Mouse (Mus musculus) 416B (cell line): ENCODE data around the gene Lrig1.

Experiments
- DNase-seq: peaks from one replicate; pipeline ENCODE4 v3.0.0; 2011; ENCODE audit warnings: low read depth

Gene Lrig1

DNA sequence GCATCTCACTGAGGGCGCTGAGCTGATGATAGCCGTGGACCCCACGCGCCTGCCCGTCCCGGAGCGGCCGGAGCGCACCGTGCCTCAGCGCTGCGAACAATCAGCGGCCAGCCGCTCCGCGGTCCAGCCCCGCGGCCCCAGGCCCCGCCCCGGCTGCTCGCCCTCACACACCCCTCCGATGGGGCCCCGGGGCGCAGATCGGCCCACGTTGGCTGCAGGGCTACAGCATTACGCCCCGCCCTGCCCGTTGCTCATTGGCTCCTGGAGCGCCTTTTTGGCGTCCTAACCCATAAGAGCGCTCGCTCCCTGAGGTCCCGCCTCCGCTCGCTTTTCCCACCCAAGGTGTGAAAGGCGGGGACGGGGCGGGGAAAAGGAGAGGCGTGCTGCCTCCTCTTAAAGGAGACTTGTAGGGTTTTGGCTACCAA, at the start of gene Lrig1:
TSS of gene Lrig1 (minus strand) at position 92 of the 425 bp plus-strand sequence.
- no peak for DNase-seq

DNA sequence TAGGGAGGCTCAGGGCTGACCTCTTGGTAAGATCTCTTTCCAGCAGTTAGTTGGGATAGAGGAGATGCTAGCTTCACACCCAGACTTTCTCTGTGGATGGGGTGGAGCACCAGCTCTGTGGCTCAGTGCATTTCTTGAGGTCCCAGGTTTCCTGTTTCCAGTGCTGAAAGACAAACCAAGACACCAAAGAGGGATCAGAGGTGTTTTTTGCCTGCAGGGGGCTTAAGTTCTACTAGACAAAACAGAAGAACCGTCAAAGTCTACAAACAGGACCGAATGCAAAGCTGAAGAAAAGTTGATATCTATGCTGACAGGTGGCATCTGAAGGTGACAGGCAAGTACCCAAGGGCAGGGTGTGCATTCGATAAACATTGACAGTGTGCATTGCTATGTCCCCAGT, 49.7 kb upstream of the Lrig1 start:
- DNase-seq: no peak

DNA sequence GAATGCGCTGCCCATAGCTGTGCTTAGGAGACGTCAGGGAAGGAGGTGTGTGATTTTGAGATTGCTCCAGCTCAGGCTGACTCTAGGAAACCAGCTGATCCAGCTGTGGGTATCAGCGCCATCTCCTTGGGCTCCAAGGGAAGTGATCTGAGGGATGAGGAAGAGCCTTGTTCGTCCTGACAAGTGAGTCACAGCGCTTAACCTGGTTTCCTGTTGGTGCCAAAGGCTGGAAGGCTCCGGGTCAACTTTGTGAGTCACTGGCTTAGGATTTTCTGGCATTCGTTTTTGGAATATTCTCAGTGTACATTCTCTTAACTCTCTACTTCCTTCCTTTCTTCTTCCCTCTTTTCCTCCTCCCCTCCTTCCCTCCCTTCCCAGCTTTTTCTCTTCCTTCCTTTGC, 48.4 kb upstream of the Lrig1 start:
- DNase-seq: no peak

DNA sequence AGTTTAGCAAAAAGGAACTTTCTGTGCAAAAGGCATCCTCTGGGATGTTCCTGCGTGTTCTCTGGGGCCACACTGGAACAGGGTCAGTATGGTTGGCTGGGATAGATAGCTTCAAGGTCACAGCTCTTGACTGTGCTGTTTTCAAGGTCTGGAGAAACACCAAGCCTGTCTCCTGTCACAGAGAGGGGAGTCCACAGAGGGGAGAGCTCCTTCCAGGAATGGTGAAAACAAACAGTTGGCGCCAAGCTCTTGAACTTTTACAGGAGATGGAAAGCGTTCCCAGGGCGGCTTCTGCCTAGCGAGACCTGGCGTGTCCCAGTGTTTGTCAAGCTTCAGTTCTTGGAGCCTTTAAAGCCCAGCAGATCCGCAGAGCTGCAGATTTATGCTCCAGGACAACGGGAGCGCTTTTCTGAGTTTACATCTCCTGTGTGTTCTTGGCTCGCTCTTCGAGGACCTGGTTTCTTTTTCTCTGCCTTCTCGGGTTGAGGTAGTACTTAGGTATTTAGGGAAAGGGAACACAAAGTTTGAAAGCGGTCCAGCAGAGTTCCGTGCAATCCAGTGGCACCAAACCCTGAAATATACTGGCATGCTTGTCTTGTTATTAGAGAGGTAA, 40.3 kb upstream of the Lrig1 start:
- DNase-seq: no peak

DNA sequence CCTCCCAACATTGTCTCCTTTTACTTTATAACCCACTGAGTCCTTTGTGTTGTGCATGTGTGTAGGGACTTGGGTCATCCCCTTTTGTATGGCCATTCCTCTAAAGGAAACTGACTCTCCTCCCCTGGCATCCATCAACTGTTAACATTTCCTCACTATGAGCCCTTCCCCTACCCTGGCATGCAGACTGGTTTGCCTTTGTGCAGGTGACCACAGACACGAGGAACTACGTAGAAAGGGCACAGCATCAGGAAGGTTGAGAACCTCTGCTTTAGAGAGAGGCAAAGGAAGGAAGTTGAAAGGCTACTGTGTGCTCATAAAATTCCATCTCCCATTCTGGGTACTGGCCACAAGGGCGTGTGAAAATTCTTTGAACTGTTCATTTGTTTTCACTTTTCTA, 38.7 kb upstream of the Lrig1 start:
- DNase-seq: no peak

DNA sequence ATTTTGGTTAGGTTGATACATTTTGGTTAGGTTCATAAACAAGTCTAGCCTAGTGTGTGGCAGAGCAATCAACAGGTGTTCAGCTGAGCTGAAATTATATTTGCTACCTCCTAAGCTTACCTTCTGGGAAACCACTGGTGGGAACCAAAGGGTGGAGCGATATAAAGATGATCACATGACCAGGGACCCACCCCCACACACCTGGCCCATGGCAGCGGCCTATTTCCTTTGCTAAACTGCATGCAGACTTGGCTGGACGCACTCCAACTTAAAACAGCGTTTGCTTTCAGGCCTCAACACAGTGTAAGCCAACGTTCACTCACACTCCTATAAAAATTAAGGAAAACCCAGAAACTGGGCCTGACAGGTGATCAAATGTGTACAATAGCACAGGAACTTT, 33.9 kb upstream of the Lrig1 start:
- no peak for DNase-seq

DNA sequence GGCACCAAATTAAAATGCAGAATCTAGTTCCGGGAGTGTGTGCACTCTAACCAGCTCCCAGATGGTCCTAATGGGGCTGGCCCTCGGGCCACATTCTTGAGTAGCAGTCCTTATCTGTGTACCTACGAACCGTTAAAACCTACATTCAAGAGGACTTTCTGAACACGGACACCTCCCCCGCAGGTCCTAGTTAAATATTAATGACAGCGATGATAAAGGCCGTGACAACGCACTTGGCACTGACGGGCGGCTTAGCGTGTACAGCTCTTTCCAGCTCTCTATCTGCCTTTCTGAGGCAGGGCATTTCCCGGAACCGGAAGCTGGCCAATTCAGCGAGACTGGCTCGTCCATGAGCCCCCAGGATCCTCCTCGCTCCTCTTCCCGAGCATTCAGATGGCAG, 29.9 kb upstream of the Lrig1 start:
- DNase-seq: no peak

DNA sequence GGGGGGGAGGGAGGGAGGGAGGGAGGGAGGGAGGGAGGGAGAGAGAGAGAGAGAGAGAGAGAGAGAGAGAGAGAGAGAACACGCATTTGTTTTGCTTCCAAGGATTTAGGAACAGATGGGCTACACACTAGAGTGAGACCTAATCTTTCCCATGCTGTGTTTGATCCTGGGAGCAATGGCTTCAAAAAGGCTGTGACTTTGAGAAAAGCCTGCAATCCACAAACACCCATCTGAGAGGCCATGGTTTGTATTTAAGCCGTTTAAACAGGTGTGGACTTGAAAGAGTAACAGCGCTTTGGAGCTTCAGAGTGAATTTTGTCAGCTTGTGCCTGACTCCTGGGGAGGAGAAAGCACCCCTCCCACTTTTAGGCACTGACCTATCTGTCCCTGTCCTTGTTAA, 29.2 kb upstream of the Lrig1 start:
- DNase-seq: no peak

DNA sequence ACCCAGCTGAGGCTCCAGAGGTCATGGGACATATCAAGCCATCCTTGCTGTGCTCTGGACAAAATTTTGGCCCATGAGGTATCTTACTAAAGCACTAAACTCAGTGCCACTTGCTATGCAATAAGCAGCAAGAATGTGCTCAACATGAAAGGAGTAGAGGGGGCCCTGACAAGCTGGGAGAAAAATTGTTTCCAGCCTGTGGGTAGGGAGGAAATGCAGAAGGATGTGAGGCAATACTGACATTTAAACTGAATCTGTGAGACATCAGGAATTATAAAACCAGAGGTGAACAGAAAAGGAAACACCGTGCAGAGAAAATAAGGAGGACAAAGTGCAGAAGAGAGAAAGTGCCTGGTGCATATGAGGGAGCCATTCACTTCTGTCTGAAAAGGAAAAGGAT, 24.7 kb upstream of the Lrig1 start:
- no peak for DNase-seq

DNA sequence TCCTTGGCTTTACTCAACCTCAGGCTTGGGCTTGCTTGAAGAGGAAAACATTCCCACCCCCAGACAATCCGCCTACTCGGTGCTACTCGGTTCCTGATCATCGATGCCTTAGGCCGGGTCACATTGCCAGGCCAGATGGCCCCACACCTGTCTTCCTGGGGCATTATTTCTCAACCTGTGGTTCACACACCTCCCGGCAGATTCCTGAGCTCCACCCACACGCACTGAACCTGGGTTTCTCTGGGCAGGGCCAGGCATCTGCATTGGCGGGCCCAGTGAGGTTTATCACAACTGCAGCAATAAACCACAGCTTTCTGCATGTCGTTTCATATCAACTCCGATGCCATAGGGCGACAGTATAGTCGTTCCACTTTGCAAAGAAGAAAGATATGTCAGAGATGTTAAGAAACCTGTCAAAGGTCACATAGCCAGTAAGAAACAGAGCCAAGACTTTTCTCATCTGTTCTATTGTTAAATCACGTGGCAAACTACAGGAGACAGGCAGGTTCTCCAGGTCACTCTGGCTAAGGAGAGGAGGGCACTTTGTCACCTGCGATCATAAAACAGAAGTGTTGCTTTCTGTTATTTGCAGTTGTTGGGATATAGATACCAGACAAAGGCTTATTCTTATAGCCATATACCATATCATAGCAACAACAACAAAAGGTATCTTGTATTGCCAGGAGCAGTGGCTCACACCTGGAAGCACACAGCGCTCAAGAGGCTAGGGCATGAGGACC, 18.8 kb upstream of the Lrig1 start:
- DNase-seq: no peak

DNA sequence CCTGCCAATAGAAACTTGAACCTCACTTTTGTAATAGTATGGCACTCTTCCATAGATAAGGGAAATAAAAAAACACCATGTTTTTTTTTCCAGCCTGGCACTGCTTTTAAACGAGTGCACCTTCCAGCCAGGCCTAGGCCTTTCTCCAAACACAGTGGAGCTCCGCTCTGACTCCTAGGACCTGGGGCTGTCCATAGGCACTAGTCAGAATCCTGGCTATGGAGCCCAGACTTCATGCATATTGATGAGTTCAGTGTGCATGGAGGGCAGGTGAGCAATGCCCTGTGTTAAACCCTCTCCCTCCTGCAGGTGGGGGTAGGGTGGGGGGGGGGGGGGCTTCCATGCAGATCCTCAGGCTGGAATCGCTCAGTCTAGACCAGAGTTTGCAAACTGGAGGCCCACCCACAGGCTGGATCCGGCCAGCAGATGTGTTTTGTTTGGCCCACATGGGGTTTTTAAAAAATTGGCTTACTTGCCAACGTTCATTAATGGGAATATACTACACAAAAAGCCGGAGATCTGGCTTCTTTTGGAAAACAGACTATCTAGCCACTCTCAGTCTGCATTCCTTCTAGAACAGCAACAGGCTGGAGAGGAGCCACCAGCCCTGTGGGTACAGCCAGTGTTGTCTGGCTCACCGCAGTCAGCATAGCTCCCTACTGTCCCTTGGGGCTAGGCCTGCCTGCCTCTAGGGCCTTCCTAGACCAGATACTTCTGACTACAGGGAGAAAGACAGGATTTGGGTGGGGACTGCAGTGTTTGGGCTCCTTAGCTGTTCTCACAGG, 17.9 kb upstream of the Lrig1 start:
- no peak for DNase-seq

DNA sequence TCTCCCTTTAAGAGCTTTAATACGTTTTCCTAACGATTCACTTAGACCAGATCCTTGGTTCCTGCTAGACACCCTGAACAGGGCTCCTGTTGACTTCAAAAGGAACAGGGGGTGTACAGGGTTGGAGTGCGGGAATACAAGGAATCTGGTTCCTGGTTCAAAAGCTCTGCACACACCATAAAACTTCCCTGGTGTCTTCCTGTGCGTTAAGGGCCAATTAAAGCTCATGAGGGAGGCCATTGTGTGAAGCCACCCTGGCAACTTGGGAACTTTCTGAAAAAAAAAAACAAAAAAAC, 15.6 kb upstream of the Lrig1 start:
- no peak for DNase-seq

DNA sequence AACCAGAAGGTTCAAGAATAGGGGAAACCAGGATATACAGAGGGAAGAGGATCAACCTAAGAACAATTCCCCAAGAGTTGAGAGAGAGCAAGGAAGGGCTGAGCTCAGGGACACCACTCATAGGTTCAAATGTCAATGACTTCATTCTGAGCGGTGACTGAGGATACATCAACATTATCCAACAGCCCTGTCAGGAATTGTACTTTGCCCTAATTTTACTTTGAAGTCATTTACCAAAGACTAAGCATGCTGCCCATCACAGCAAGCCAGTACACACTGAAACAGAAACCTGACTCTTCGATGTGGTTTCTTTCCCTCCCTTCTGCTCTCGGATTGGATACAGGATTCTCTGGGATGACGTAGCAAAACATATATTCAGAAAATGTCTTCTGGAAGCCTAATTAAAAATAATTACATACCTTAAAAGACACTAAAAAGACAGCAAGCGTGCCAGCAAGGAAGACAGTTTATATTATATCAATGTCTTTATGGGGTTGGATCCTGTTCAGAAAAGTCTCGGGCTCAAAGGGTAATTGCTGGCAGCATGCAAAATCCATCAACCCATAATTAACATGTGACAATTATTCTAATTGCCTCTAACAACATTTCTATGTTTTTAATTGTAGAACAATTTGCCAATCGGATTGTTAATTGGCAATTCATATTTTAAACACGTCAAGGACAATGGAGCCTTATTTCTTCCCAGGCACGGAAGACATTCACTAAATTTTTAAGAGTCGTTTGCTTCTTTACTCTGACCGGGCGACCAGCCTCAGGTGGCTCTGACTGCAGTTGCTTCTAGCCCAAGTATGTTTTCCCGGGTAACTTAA, 15.1 kb upstream of the Lrig1 start:
- no peak for DNase-seq

DNA sequence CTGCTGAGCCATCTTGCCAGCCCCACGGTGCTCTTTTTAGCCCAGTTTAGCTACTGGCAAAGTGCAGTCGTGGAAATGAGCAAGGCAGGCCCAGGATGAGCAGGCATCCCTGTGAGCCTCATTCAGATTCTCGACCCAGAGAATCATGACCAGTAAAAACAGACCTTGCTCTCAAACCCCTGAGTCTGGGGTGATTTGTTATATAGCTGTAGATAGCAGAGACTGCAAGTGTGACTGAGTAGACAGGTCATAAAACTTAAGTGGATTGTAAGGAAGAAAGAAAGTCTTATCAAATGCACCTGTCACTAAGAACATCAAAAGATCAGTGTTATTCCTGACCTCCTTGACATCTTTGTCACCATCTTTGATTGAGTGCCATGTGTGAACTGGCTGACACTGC, 9.9 kb upstream of the Lrig1 start:
- DNase-seq: no peak

DNA sequence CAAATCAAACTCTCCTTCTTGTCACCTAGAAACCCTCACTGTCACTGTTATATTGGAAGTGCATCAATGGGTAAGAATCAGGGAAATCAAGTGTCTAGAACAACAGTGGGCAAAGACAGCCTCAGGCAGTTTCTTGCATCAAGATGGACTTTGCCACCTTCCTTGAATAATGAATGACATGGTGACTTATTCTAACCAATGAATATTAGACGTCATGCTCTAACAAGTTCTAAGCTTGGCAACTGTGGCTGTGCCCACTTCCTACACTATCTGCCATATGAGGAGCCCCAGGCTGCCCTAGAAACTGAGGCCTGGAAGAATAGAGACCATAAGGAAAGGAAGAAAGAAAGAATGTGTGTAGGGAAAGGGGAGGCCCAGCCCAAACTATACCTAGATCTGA, 9.2 kb upstream of the Lrig1 start:
- DNase-seq: no peak

DNA sequence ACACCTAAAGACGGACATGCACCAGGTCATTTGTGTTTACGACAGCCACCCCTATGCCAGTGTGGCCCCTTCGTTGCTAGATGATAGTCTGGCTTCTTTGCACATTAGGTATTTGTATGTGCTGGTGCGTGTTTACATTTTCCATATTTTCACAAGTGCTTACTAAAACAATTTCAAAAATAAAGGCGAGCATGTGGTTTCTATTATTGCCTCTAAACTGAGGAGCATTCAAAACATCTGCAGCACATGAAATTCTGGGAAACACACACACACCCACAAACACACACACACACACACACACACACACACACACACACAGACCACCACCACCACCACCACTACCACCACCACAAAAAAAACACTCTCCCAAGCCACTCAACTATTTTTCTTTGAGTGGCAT, 7.3 kb upstream of the Lrig1 start:
- no peak for DNase-seq

DNA sequence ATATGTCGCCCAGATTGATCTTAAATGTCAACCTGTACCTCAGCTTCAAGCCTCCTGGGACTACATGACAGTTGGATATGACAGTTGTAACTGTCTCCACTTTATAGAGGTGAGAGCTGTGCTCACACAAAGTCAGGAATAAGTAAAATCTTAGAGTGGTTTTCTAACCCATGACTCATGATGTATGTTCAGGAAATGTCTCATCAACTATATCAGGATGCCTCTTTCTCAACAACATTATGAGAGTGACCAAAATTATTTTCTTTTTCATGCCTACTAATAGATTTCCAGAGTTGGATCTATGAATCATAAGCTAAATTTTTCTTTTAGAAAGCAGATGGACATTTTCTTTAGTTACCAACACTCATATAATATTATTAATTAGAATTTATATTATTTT, 6.0 kb upstream of the Lrig1 start:
- peak; percentile 61 for DNase-seq

DNA sequence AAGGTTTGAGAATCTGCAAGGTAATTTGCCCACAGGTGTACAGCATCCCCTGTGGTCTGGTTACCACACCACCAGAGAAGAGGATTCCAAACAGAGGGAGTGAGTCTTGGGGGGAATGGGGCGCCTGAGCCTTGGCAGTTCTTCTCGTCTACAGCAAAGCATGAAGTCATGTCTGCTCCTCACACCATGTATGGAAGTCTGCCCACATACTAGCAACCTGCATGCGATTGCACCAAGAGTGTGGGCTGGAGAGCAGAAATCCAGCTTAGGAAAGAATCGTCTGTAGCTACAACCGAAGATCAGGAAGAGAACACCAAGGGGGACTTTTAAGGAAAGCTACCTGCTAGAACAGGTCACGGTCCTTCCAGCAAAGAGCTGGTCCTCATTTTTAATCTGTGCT, 3.0 kb upstream of the Lrig1 start:
- DNase-seq: no peak

DNA sequence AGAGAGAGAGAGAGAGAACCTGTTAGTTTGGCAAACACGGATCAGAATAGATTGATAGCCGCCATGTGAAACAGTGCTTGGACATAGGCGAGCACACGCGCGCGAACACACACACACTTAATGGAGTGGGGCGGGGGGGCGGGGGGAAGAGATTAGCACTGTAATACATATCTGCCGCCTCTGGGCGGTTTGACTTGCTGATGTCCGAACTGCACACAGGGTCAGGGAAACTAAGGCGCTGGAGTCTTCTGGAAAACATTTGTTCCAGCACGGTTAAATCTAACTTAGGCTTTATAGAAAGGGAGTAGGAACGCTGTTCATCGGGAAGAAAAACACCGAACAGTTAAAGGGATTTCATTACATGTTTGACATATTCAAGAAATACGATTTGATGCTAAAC, 1.1 kb upstream of the Lrig1 start:
- DNase-seq: no peak

DNA sequence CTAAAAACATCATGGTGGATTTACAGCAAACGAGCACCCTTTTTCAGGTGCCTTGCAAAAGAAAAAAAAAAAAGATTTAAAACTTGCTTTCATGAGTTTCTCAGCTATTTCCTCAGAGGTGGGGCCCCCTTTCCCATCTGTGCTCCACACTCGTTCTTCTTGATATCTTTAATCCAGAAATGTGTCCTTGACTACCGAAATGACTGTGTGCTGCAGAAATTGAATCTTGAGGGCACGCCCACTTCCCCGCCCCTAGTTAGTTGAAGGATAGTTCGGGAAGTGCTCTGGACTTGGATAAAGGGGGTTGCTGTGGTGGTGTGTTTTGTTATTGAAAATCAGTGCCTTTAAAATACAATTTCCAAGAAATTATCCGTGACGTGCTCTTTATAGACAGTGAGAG, 654 bp upstream of the Lrig1 start:
- no peak for DNase-seq

DNA sequence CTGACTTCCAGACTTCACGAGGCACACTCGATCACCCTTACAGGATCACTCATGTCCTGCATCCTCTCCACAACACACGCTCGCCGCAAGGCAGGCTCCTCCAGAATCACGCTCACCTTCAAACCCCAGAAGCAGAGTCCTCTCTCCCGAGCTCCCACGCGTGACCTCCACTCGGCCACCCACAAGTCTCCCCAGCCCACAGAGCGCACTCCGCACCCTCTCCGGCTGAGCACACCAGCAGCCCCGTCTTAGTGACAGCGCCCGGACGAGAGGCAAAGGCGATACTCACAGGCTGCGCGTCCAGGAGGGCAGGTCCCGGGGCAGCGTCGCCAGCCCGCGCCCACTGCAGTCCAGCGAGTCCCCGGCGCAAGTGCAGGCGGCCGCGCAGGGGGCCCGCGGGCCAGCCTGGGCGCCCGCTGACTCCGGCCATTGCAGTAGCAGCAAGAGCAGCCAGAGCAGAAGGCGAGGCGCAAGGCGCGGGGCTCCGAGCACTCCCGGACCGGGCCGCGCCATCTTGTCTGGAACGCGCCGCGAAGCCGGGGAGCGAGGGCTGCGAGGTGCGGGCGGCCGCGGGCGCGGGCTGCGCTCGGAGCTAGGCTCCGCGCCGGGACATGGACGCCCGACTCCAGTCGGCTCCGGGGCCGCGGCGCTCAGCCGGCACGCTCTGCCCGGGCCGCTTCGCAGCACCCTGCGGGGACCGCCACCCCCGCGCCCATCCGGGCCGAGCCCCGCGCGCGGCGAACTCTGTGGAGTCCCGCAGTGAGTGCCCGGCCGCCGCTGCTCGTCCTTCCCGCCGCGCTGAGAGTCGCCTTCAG, 578 bp downstream of the Lrig1 start:
- no peak for DNase-seq
